Mouse (Mus musculus): Measurements from ENCODE around the gene Tab1.

The Tab1 gene

GRCm38 (mm10) chr15:80137945-80138791 lies 5.2 kb downstream of the Tab1 start:
- in situ Hi-C loops (cut with MseI, MboI), result no loop called here

GRCm38 (mm10) chr15:80140302-80140701 lies 7.4 kb downstream of the Tab1 start:
- in situ Hi-C loops (cut with MseI, MboI), result no loop called here

GRCm38 (mm10) chr15:80140878-80141277 lies 8.0 kb downstream of the Tab1 start:
- in situ Hi-C loops (cut with MseI, MboI), result no loop called here

GRCm38 (mm10) chr15:80142130-80142529 lies 9.2 kb downstream of the Tab1 start:
- in situ Hi-C loops (cut with MseI, MboI), result no loop called here

- in situ Hi-C loops (cut with MseI, MboI), result no loop called here
Observed at GRCm38 (mm10) chr15:80143760-80144159, 10.8 kb downstream of the Tab1 start.

GRCm38 (mm10) chr15:80145397-80145796 lies 12.5 kb downstream of the Tab1 start:
- in situ Hi-C loops (cut with MseI, MboI), result no loop called here

- in situ Hi-C loops (cut with MseI, MboI), result no loop called here
Observed at GRCm38 (mm10) chr15:80146153-80146552, 13.2 kb downstream of the Tab1 start.

GRCm38 (mm10) chr15:80147090-80147489 lies 14.2 kb downstream of the Tab1 start:
- in situ Hi-C loops (cut with MseI, MboI), result no loop called here

- in situ Hi-C loops (cut with MseI, MboI), result no loop called here
Observed at GRCm38 (mm10) chr15:80147511-80147910, 14.6 kb downstream of the Tab1 start.

- in situ Hi-C loops (cut with MseI, MboI), result no loop called here
Observed at GRCm38 (mm10) chr15:80148565-80148964, 15.6 kb downstream of the Tab1 start.

GRCm38 (mm10) chr15:80149517-80149916 lies 16.6 kb downstream of the Tab1 start:
- in situ Hi-C loops (cut with MseI, MboI), result no loop called here

GRCm38 (mm10) chr15:80152663-80153062 lies 19.7 kb downstream of the Tab1 start:
- in situ Hi-C loops (cut with MseI, MboI), result no loop called here

- in situ Hi-C loops (cut with MseI, MboI), result no loop called here
Observed at GRCm38 (mm10) chr15:80153757-80154156, 20.8 kb downstream of the Tab1 start.

GRCm38 (mm10) chr15:80155707-80156106 lies 22.8 kb downstream of the Tab1 start:
- in situ Hi-C loops (cut with MseI, MboI), result no loop called here

- in situ Hi-C loops (cut with MseI, MboI), result no loop called here
Observed at GRCm38 (mm10) chr15:80157197-80157943, 24.4 kb downstream of the Tab1 start.

GRCm38 (mm10) chr15:80158001-80158706 lies 25.2 kb downstream of the Tab1 start:
- in situ Hi-C loops (cut with MseI, MboI), result no loop called here

GRCm38 (mm10) chr15:80158707-80159090 lies 25.8 kb downstream of the Tab1 start:
- in situ Hi-C loops (cut with MseI, MboI), result no loop called here

GRCm38 (mm10) chr15:80159286-80159901 lies 26.5 kb downstream of the Tab1 start:
- in situ Hi-C loops (cut with MseI, MboI), result no loop called here

- in situ Hi-C loops (cut with MseI, MboI), result no loop called here
Observed at GRCm38 (mm10) chr15:80160223-80160622, 27.3 kb downstream of the Tab1 start.

- in situ Hi-C loops (cut with MseI, MboI), result no loop called here
Observed at GRCm38 (mm10) chr15:80160726-80161125, 27.8 kb downstream of the Tab1 start.

GRCm38 (mm10) chr15:80161199-80161598 lies 28.3 kb downstream of the Tab1 start:
- in situ Hi-C loops (cut with MseI, MboI), result no loop called here
